Mouse (Mus musculus) small intestine, adult 2 months (tissue): ENCODE measurements around the gene Gm10718. TPM values are rescaled to one million over a fixed set of nuclear protein-coding genes. Genes with fewer than 3 reads are reported as not detected.
"Not testable (repeated sequence)": the region's sequence is repeated elsewhere in the genome, so short reads cannot be mapped to it uniquely, and the experiment has no call there.

Experiments used
- H3K27ac ChIP-seq: fragments of 200-500 bp; 2 replicates; pipeline ENCODE4 v1.5.1; 2012; ENCODE audit warnings: low read depth, low read length, control low read depth, inconsistent platforms; ENCODE audit not compliant: insufficient read depth
- H3K27me3 ChIP-seq: fragments of 200-500 bp; 2 replicates; pipeline ENCODE4 v1.6.1; 2012; ENCODE audit warnings: mild to moderate bottlenecking, moderate library complexity, low read length, inconsistent platforms; ENCODE audit not compliant: control insufficient read depth, insufficient read depth
- H3K36me3 ChIP-seq: fragments of 200-500 bp; 2 replicates; pipeline ENCODE4 v1.6.1; 2012; ENCODE audit warnings: mild to moderate bottlenecking, low read length, control low read depth, inconsistent platforms; ENCODE audit not compliant: control insufficient read depth, insufficient read depth
- H3K4me1 ChIP-seq: fragments of 200-500 bp; 2 replicates; pipeline ENCODE4 v1.6.1; 2012; ENCODE audit warnings: low read length, inconsistent platforms, mixed read lengths; ENCODE audit not compliant: control insufficient read depth, insufficient read depth, insufficient read length
- H3K4me3 ChIP-seq: fragments of 200-500 bp; 2 replicates; pipeline ENCODE4 v1.5.1; 2012; ENCODE audit warnings: low read depth, mild to moderate bottlenecking, control low read depth, inconsistent platforms, low read length, moderate library complexity
- WGBS: fragments of 180-500 bp; shearing (Covaris S2); methylation state at CpG from one replicate; pipeline ENCODE4 v1.1.7; 2018; 5-methylcytosine and 5-hydroxymethylcytosine counted together
- polyA plus RNA-seq: library from polyadenylated mRNA; depleted of rRNA; stranded (reverse); fragments of >200 nt; gene quantifications from 2 replicates; pipeline ENCODE4 v1.2.3, GENCODE M21; 2012

The Gm10718 gene
- polyA plus RNA-seq, 1 experiment: not detected

- WGBS: 74% methylated on average over 5 of the region's 9 CpGs
- not testable (repeated sequence) for H3K4me1 ChIP-seq, H3K36me3 ChIP-seq, H3K27ac ChIP-seq, H3K4me3 ChIP-seq, H3K27me3 ChIP-seq
Measured at GRCm38 (mm10) chr9:3015354-3015753, 8.0 kb upstream of the Gm10718 start, which contains the start of gene Gm10720. Gm10720 (plus strand) TSS chr9:3015654.

- not testable (repeated sequence) for H3K27ac ChIP-seq, H3K27me3 ChIP-seq, H3K4me3 ChIP-seq, H3K36me3 ChIP-seq, H3K4me1 ChIP-seq
- WGBS: 76% methylated on average over 5 of the region's 6 CpGs
Measured at GRCm38 (mm10) chr9:3015896-3016295, 7.5 kb upstream of the Gm10718 start.

- 58% methylated on average over 1 of the region's 9 CpGs for WGBS
- not testable (repeated sequence) for H3K36me3 ChIP-seq, H3K4me1 ChIP-seq, H3K27me3 ChIP-seq, H3K4me3 ChIP-seq, H3K27ac ChIP-seq
Measured at GRCm38 (mm10) chr9:3017108-3017507, 6.2 kb upstream of the Gm10718 start, which contains the start of gene Gm10719. Gm10719 (plus strand) TSS chr9:3017408.

- H3K27ac ChIP-seq, H3K36me3 ChIP-seq, H3K4me3 ChIP-seq, H3K4me1 ChIP-seq, H3K27me3 ChIP-seq: not testable (repeated sequence)
- WGBS: 62% methylated on average over 9 of the region's 9 CpGs
Measured at GRCm38 (mm10) chr9:3018944-3019343, 4.4 kb upstream of the Gm10718 start.

- H3K4me1 ChIP-seq, H3K36me3 ChIP-seq, H3K27ac ChIP-seq, H3K27me3 ChIP-seq, H3K4me3 ChIP-seq: not testable (repeated sequence)
- 78% methylated on average over 17 of the region's 19 CpGs for WGBS
Measured at GRCm38 (mm10) chr9:3019835-3020727, 3.3 kb upstream of the Gm10718 start.

- not testable (repeated sequence) for H3K36me3 ChIP-seq, H3K4me3 ChIP-seq, H3K27ac ChIP-seq, H3K4me1 ChIP-seq, H3K27me3 ChIP-seq
- WGBS: 81% methylated on average over 11 of the region's 13 CpGs
Measured at GRCm38 (mm10) chr9:3022316-3023008, 885 bp upstream of the Gm10718 start.

GRCm38 (mm10) chr9:3023985-3024648 is 770 bp downstream of the Gm10718 start:
- H3K4me1 ChIP-seq, H3K27ac ChIP-seq, H3K27me3 ChIP-seq, H3K36me3 ChIP-seq, H3K4me3 ChIP-seq: not testable (repeated sequence)
- 76% methylated on average over 16 of the region's 16 CpGs for WGBS

GRCm38 (mm10) chr9:3024912-3025467 is 1.6 kb downstream of the Gm10718 start, which contains the start of gene Gm10717:
Gm10717 (plus strand) TSS chr9:3025417.
- H3K4me1 ChIP-seq, H3K27me3 ChIP-seq, H3K4me3 ChIP-seq, H3K27ac ChIP-seq, H3K36me3 ChIP-seq: not testable (repeated sequence)
- 71% methylated on average over 12 of the region's 12 CpGs for WGBS

GRCm38 (mm10) chr9:3025653-3026052 is 2.3 kb downstream of the Gm10718 start:
- H3K4me3 ChIP-seq, H3K4me1 ChIP-seq, H3K27ac ChIP-seq, H3K27me3 ChIP-seq, H3K36me3 ChIP-seq: not testable (repeated sequence)
- 73% methylated on average over 5 of the region's 6 CpGs for WGBS

GRCm38 (mm10) chr9:3026136-3026535 is 2.8 kb downstream of the Gm10718 start:
- not testable (repeated sequence) for H3K27me3 ChIP-seq, H3K4me1 ChIP-seq, H3K36me3 ChIP-seq, H3K27ac ChIP-seq, H3K4me3 ChIP-seq
- WGBS: 79% methylated on average over 5 of the region's 5 CpGs

- H3K27ac ChIP-seq, H3K36me3 ChIP-seq, H3K4me3 ChIP-seq, H3K27me3 ChIP-seq, H3K4me1 ChIP-seq: not testable (repeated sequence)
- 70% methylated on average over 9 of the region's 9 CpGs for WGBS
Measured at GRCm38 (mm10) chr9:3026741-3027140, 3.4 kb downstream of the Gm10718 start.
